Mouse (Mus musculus) T-cell, adult 2 months (primary cell): ENCODE measurements around the gene Nfatc2ip.
A peak's percentile ranks its signal among the peaks of the same experiment; 100 is the strongest.

Source experiments
- DNase-seq: peaks from one replicate; pipeline ENCODE4 v3.0.0; 2022; ENCODE audit warnings: low spot score

Nfatc2ip gene

GRCm38 (mm10) chr7:126355847-126356597, 40.5 kb downstream of the Nfatc2ip start:
- DNase-seq: no peak

DNA sequence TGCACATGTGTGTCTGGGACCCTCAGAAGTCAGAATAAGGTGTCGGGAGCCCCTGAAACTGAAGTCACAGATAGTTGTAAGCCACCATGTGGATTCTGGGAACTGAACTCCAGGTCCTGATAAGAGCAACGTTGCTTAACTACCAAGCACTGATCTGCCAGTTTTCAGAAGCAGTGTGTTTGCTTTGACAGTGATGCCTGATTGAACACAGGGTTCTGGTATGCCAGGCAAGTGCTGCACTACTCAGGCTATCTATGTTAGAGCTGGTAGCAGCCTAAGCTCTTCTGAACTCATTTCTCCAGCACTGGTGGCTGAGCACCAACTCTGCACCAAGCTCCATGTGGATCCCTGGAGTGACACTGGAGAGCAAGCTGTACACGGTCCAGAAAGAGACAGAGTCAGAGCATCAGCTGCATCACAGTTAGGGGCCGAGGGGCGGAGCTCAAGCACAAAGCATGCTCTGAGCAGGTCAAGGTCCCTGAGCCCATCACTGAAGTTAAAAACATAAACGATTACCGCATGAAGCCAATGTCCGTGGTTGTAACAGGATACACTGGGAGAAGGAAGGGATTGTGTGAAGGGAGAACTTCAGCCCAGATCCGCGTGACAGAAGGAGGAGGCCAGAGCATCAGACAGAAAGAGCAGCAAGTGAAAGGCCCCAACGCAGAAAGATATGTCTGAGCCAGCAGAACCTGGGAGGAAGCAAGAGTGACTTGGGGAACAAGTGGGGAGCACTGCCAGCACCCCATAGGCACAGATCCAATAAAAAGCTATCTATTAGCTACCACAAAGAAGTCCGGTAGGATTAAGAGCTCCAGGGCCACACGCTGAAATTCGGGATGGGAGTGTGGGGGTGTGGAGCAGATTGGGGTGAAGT, 41.6 kb downstream of the Nfatc2ip start:
- no peak for DNase-seq

- DNase-seq: no peak
Measured at GRCm38 (mm10) chr7:126353994-126354365, 42.6 kb downstream of the Nfatc2ip start.

DNA sequence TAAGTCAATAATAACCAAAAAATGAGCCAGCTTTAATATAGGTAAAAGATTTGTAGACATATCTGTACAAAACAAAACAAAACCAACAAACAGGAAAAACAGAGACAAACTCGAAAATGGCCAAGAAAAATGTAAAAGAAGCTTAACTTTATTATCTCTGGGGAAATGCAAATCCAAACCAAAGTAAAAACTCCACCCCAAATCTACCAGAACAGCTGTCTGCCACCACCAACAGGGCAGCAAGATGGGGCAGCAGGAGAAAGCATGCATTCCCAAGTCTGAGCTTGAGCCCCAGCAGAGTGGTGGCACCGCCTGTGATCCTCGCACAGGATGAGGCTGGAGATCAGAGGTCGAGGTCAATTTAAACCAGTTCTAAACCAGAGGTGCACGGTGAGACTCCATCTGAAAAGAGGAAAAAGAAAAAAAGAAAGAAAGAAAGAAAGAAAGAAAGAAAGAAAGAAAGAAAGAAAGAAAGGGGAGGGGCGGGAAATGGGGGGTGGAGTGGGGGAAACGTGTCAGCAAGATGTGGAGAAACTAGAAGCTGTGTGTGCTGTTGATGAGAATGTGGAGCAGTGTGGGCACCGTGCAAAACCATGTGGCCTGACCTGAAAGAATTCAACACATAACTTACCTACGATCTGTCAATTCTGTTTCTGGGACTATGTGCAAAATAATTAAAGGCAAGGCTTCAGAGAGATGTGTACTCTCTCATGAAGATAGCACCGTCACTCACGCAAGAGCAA, 43.1 kb downstream of the Nfatc2ip start:
- DNase-seq: no peak

- DNase-seq: no peak
Measured at GRCm38 (mm10) chr7:126351419-126351951, 45.1 kb downstream of the Nfatc2ip start.

GRCm38 (mm10) chr7:126350748-126351418, 45.7 kb downstream of the Nfatc2ip start:
- no peak for DNase-seq

DNA sequence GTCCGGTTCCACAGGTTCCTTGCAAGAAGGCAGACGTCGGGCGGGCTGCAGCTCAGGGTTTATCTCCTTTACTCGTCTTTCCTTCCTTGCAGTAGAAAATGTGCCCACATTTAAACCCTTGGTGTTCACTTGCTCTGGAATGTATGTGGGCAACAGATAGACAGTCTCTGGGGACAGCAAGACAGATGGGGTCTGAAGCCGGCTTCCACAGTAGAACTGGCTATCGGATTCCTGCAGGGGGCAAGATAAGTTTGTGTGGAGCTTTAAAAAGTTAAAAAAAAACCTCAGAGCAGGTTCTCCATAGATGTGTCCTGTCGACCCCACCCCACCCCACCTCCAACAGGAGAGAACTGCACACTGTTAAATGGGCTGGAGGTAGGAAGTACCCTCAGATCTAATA, 48.2 kb downstream of the Nfatc2ip start:
- DNase-seq: no peak

DNA sequence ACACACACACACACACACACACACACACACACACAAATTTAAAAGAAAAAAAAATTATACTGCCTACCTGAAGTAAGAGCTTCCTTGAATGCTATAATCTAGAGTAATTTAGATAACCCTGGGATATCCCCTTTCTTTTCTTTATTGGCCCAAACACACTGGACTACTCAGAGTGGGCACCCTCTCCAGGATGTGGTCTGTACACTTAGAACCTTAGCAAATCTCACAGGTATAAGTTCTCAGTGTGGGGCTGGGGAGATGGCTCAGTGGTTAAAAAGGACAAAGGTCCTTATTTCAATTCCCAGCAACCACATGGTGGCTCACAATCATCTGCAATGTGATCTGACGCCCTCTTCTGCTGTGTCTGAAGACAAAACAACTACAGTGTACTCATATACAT, 49.4 kb downstream of the Nfatc2ip start:
- no peak for DNase-seq

GRCm38 (mm10) chr7:126345969-126346368, 50.6 kb downstream of the Nfatc2ip start:
- DNase-seq: no peak

DNA sequence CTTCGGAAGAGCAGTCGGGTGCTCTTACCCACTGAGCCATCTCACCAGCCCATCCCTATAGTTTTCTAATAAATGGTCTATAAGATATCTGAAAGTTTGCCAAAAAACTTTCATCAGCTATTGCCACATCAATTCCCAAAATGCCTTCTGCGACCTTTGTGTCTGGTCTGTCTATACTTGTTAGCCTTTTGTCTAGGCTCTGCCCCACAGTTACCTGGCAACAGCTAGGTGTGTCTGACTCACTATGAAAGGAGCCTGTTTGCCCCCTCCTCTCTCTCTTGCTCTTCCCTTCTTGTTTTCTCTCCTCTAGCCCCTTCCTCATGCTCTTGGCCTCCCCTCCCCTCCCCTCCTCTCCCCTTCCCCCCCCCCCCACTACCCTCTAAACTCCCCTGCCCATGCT, 51.0 kb downstream of the Nfatc2ip start:
- no peak for DNase-seq

GRCm38 (mm10) chr7:126340896-126341295, 55.6 kb downstream of the Nfatc2ip start:
- DNase-seq: no peak

DNA sequence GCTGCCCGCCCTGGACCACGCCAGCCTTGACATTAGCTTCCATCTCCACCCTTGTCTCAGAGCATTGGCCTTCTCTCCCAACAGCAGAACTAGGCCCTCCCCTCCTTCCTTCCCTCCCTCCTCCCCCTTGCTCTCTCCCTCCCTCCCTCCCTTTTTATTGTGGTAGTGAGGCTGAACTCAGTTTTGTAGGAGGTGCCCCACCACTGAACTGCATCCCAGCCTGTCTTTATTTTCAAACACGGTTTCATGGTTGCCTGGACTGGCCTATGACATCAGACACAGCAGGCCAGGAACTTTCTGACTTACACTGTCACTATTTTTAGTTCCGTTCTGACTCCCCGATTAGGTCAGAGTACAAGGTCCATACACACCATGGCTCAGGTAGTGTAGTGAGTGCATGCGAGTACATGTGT, 56.3 kb downstream of the Nfatc2ip start:
- DNase-seq: peak; percentile 28

GRCm38 (mm10) chr7:126339521-126339971, 57.0 kb downstream of the Nfatc2ip start:
- peak; percentile 66 for DNase-seq

- no peak for DNase-seq
Measured at GRCm38 (mm10) chr7:126338906-126339305, 57.6 kb downstream of the Nfatc2ip start.

DNA sequence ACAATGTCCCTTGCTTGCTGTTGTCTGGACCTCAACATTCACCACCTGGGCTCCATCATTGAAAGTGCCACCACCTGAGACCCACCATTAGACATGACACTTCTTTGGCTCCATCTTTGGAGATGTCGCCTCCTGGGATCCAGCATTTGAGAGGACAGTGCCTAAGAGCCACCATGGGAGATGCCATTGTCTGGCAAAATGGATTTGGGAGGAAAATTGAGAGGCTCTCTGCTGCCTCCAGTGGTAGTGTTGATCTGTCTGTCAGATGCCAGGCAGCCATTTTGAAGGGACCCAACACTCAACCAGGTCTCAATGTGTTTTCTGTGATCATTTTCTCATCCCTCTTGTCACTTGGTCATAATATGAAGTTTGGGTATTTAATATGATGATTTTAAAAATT, 61.0 kb downstream of the Nfatc2ip start:
- DNase-seq: no peak
